Mouse (Mus musculus): ENCODE measurements around the gene Fam83c.
"Not testable (repeated sequence)": the region's sequence is repeated elsewhere in the genome, so short reads cannot be mapped to it uniquely, and the experiment has no call there.

Fam83c gene

GRCm38 (mm10) chr2:155834732-155835131, at the start of gene Fam83c:
Fam83c (minus strand) TSS chr2:155834854.
- DNase-seq (ENCODE audit: low read depth, low spot score) = no peak

- DNase-seq (ENCODE audit: low read depth, low spot score) = no peak
These were observed 47.4 kb upstream of the Fam83c start for GRCm38 (mm10) chr2:155882087-155882486.

GRCm38 (mm10) chr2:155878964-155879876, 44.6 kb upstream of the Fam83c start:
- no peak for DNase-seq (ENCODE audit: low read depth, low spot score)

- no peak for DNase-seq (ENCODE audit: low read depth, low spot score)
These were observed 39.0 kb upstream of the Fam83c start for GRCm38 (mm10) chr2:155873636-155874035.

- DNase-seq (ENCODE audit: low read depth, low spot score) = no peak
These were observed 38.4 kb upstream of the Fam83c start for GRCm38 (mm10) chr2:155872930-155873507.

GRCm38 (mm10) chr2:155872486-155872885, 37.8 kb upstream of the Fam83c start:
- DNase-seq (ENCODE audit: low read depth, low spot score) = no peak

GRCm38 (mm10) chr2:155869772-155870171, 35.1 kb upstream of the Fam83c start:
- no peak for DNase-seq (ENCODE audit: low read depth, low spot score)

- DNase-seq (ENCODE audit: low read depth, low spot score) = no peak
These were observed 33.7 kb upstream of the Fam83c start for GRCm38 (mm10) chr2:155868320-155868719.

GRCm38 (mm10) chr2:155863301-155863867, 28.7 kb upstream of the Fam83c start:
- no peak for DNase-seq (ENCODE audit: low read depth, low spot score)

- DNase-seq (ENCODE audit: low read depth, low spot score) = no peak
These were observed 28.1 kb upstream of the Fam83c start for GRCm38 (mm10) chr2:155862573-155863300.

GRCm38 (mm10) chr2:155861581-155861980, 26.9 kb upstream of the Fam83c start:
- no peak for DNase-seq (ENCODE audit: low read depth, low spot score)

GRCm38 (mm10) chr2:155860102-155860501, 25.4 kb upstream of the Fam83c start:
- DNase-seq (ENCODE audit: low read depth, low spot score) = no peak

GRCm38 (mm10) chr2:155852536-155852935, 17.9 kb upstream of the Fam83c start:
- DNase-seq (ENCODE audit: low read depth, low spot score) = no peak

GRCm38 (mm10) chr2:155850120-155850519, 15.5 kb upstream of the Fam83c start:
- no peak for DNase-seq (ENCODE audit: low read depth, low spot score)

- no peak for DNase-seq (ENCODE audit: low read depth, low spot score)
These were observed 14.8 kb upstream of the Fam83c start for GRCm38 (mm10) chr2:155849464-155849863.

- DNase-seq (ENCODE audit: low read depth, low spot score) = peak; percentile 86
These were observed 13.6 kb upstream of the Fam83c start for GRCm38 (mm10) chr2:155848291-155848690.

GRCm38 (mm10) chr2:155846930-155847329, 12.3 kb upstream of the Fam83c start:
- no peak for DNase-seq (ENCODE audit: low read depth, low spot score)

GRCm38 (mm10) chr2:155838961-155839360, 4.3 kb upstream of the Fam83c start:
- DNase-seq (ENCODE audit: low read depth, low spot score) = no peak

- no peak for DNase-seq (ENCODE audit: low read depth, low spot score)
These were observed 3.3 kb upstream of the Fam83c start for GRCm38 (mm10) chr2:155837961-155838360.

- DNase-seq (ENCODE audit: low read depth, low spot score) = not testable (repeated sequence)
These were observed 2.6 kb downstream of the Fam83c start for GRCm38 (mm10) chr2:155832087-155832486.

- DNase-seq (ENCODE audit: low read depth, low spot score) = peak; percentile 58
These were observed 3.4 kb downstream of the Fam83c start for GRCm38 (mm10) chr2:155831302-155831701.

- no peak for DNase-seq (ENCODE audit: low read depth, low spot score)
These were observed 3.8 kb downstream of the Fam83c start for GRCm38 (mm10) chr2:155830841-155831240.
